Mouse (Mus musculus) spleen, adult 2 months (tissue): Measurements from ENCODE around the gene Prr36.

Source experiments
- CTCF ChIP-seq: fragments of 200-500 bp; IDR thresholded peaks from 2 replicates; pipeline ENCODE4 v1.5.1; 2011; ENCODE audit warnings: mild to moderate bottlenecking, inconsistent platforms; ENCODE audit not compliant: insufficient read depth, insufficient read length, insufficient replicate concordance; ENCODE audit errors: extremely low read depth
- POLR2A ChIP-seq: fragments of 200-500 bp; IDR thresholded peaks from 2 replicates; pipeline ENCODE4 v1.6.1; 2011; ENCODE audit warnings: low read depth, low read length, inconsistent platforms

DNA sequence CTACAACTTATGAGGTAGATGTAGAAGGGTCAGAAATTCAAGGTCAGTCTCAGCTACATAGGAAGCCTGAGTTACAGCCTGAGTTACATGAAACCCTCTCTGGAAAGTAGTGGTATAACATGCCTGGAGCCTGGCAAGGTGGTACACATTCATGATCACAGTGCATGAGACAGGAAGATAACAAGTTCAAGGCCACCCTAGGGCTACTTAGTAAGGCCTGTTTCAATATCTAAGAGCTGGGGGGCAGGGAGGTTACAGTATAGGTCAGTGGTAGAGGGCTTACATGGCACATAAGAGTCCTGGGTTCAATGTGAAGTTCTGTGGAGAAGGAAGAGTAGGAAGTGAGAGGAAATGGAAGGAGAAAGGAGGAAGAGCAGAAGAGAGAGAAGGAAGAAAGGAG, 28.7 kb downstream of the Prr36 start:
- TF ChIP-seq CTCF (no peak), POLR2A (no peak)
